Mouse (Mus musculus): Measurements from ENCODE around the gene Nprl2. TPM values are rescaled to one million over a fixed set of nuclear protein-coding genes. Genes with fewer than 3 reads are reported as not detected.

Nprl2 gene
- total and polyA plus RNA-seq, 3 experiments = 23.2 to 30.2 TPM; not detected in 1

DNA sequence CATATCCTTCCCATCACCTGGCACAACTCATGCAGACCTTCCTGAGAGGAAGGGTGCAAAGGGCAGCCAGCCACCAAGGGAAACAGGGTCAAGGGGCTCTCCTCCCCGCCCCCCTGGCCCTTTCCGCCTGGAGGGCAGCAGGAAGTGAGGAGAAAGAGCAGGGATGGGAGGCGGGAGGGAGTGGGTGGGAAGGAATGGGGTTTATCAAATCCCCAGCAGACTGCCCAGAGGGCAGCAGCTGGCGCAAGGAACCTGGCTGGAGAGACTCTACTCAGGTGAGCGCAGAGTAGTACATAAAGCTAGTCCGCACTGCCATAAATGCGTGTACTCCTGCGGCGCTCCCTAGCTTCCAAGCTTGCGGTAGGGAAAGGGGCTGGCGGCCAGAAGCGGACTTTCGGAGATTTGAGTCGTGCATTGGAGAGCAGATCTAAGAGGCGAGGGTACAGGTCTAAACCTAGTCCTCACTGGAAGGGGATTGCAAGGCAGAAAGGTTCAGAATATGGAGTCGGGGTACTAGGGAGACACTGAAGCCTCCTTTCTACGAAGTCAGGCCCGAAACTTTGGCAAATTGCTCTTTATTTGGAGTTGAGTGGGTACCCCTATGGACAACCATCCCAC is 25.8 kb downstream of the Nprl2 start, which contains the start of gene Hyal2:
TSS of gene Hyal2 (plus strand) at position 244 of the 618 bp plus-strand sequence.
- peak within 1 kb of the TSS; percentile 82 for H3K27ac ChIP-seq (ENCODE audit: control insufficient read depth, low read depth, low read length)
- H3K4me3 ChIP-seq (ENCODE audit: control insufficient read depth in 1 of 2, insufficient read depth in 1 of 2, low read depth in 2 of 2, low read length in 2 of 2) = peak within 1 kb of the TSS; percentile 54 to 76
- no peak for DNase-seq (ENCODE audit: low read depth, low spot score)
- no peaks in the 10 kb centered on the region for H3K27me3 ChIP-seq (ENCODE audit: control insufficient read depth in 1 of 2, insufficient read depth in 2 of 2, low read length in 2 of 2)
- H3K4me1 ChIP-seq (ENCODE audit: control insufficient read depth in 1 of 2, insufficient read depth in 2 of 2, low read length in 2 of 2) = peaks cover 9 to 49% of the 10 kb centered on the region in 2 experiments
- peaks cover 0 to 30% of the 10 kb centered on the region in 2 experiments; a peak in 2 of 4 replicates for H3K36me3 ChIP-seq (ENCODE audit: control insufficient read depth in 1 of 2, insufficient read depth in 2 of 2, low read length in 2 of 2)
- peaks cover 23% of the 10 kb centered on the region for H3K79me2 ChIP-seq (ENCODE audit: control insufficient read depth, insufficient read depth, low read length, poor library complexity)
- TF ChIP-seq TCF12 (IDR thresholded peaks at IDR 0.05; ENCODE audit: low read depth, low read length) (no peak), CHD1 (IDR thresholded peaks at IDR 0.05; ENCODE audit: low read depth, low read length) (no peak), ZKSCAN1 (IDR thresholded peaks at IDR 0.05; ENCODE audit: low read depth, low read length) (no peak), MEF2A (IDR thresholded peaks at IDR 0.05; ENCODE audit: extremely low read depth, insufficient replicate concordance, low read depth, low read length, poor library complexity, severe bottlenecking) (no peak), CTCF (IDR thresholded peaks at IDR 0.05 in 2 of 3, conservative IDR thresholded peaks at IDR 0.05 in 1 of 3; ENCODE audit: control insufficient read depth in 1 of 3, insufficient read depth in 1 of 3, low read depth in 2 of 3, low read length in 3 of 3, poor library complexity in 1 of 3, severe bottlenecking in 1 of 3) (no peak), KAT2A (conservative IDR thresholded peaks at IDR 0.05; ENCODE audit: low read depth, low read length) (no peak), NRF1 (IDR thresholded peaks at IDR 0.05; ENCODE audit: insufficient read depth, low read depth, low read length, poor library complexity, severe bottlenecking) (no peak), NELFE (IDR thresholded peaks at IDR 0.05; ENCODE audit: low read depth, low read length) (no peak), E2F4 (IDR thresholded peaks at IDR 0.05; ENCODE audit: borderline replicate concordance, low read depth, low read length) (no peak), MAZ (IDR thresholded peaks at IDR 0.05; ENCODE audit: low read depth, low read length) (no peak), MYB (IDR thresholded peaks at IDR 0.05; ENCODE audit: low read depth, low read length) (no peak)
- H3K9ac ChIP-seq (ENCODE audit: control insufficient read depth, low read depth, low read length, poor library complexity, severe bottlenecking) = peak within 1 kb of the TSS; percentile 77
- H3K9me3 ChIP-seq (replicated peaks; ENCODE audit: insufficient read depth, low read length) = no peaks in the 10 kb centered on the region

DNA sequence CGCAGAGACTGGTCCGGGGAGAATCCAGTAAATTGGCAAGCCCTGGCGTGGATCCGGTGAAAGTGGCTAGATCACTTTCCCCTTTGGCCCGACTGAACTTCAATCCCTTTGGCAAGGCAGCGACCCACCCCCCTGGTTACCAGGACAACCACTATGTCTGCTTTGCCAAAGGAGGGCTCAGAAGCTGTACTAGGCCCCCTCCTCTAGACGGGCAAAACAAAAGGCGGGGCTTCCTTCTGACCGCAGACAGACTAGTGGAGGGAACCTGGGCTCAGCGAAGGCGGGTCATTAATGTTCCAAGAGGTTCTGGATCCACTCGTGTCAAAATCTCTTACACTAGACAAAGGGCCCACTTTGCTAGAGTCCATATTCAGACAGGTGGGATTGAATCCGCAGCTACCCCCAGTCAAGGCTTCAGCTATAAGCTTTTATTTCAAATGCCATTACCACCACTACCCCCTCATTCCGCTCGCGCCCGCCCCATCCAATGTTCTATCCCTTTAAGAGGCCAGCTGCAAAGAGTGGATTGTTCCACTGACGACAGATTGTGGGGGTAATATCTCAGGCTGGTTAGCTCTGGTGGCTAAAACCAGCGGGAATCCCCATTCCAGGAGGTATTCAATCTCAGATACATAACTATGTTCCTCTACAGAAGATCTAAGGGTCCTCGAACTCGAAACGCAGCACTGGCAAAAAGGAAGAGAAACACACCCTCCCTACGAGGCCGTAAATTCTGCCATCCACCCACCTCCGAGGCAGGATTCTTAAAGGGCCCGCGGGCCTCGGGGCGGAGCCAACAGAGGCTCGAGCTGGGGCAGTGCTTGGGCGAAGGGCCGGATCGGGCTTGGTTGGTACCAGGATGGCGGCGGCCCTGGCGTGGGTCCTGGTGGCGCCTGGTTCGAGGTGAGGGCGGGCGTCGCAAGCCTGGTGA is 26.6 kb downstream of the Nprl2 start:
- peaks cover 0 to 32% of the 10 kb centered on the region in 2 experiments; a peak in 2 of 4 replicates for H3K36me3 ChIP-seq (ENCODE audit: control insufficient read depth in 1 of 2, insufficient read depth in 2 of 2, low read length in 2 of 2)
- H3K4me1 ChIP-seq (ENCODE audit: control insufficient read depth in 1 of 2, insufficient read depth in 2 of 2, low read length in 2 of 2) = peaks cover 9 to 50% of the 10 kb centered on the region in 2 experiments
- H3K79me2 ChIP-seq (ENCODE audit: control insufficient read depth, insufficient read depth, low read length, poor library complexity) = peaks cover 18% of the 10 kb centered on the region
- peak overlapping the region; percentile 72 to 76 for H3K4me3 ChIP-seq (ENCODE audit: control insufficient read depth in 1 of 2, insufficient read depth in 1 of 2, low read depth in 2 of 2, low read length in 2 of 2)
- H3K9me3 ChIP-seq (replicated peaks; ENCODE audit: insufficient read depth, low read length) = no peaks in the 10 kb centered on the region
- no peaks in the 10 kb centered on the region for H3K27me3 ChIP-seq (ENCODE audit: control insufficient read depth in 1 of 2, insufficient read depth in 2 of 2, low read length in 2 of 2)
- peak; percentile 93 for DNase-seq (ENCODE audit: low read depth, low spot score)
- peak overlapping the region; percentile 77 for H3K9ac ChIP-seq (ENCODE audit: control insufficient read depth, low read depth, low read length, poor library complexity, severe bottlenecking)
- H3K27ac ChIP-seq (ENCODE audit: control insufficient read depth, low read depth, low read length) = peak overlapping the region; percentile 82
- TF ChIP-seq MXI1 (IDR thresholded peaks at IDR 0.05; ENCODE audit: low read depth, low read length) (no peak), MAZ (IDR thresholded peaks at IDR 0.05; ENCODE audit: low read depth, low read length) (peak; percentile 50; the same call in 1 of the 2 replicates), TCF12 (IDR thresholded peaks at IDR 0.05; ENCODE audit: low read depth, low read length) (0 out of 2 replicates have a peak, but pooled peaks have one; percentile 3), TBP (IDR thresholded peaks at IDR 0.05; ENCODE audit: low read depth, low read length) (0 out of 2 replicates have a peak, but pooled peaks have one; percentile 24), NELFE (IDR thresholded peaks at IDR 0.05; ENCODE audit: low read depth, low read length) (peak; percentile 50; the same call in 1 of the 2 replicates), EP300 (IDR thresholded peaks at IDR 0.05; ENCODE audit: low read depth in 1 of 2, low read length in 2 of 2) (no peak), ELF1 (IDR thresholded peaks at IDR 0.05; ENCODE audit: low read depth, low read length) (no peak), BHLHE40 (IDR thresholded peaks at IDR 0.05; ENCODE audit: borderline replicate concordance, low read depth, low read length) (no peak), CHD2 (IDR thresholded peaks at IDR 0.05; ENCODE audit: low read length) (no peak), RAD21 (IDR thresholded peaks at IDR 0.05; ENCODE audit: low read depth, low read length) (no peak), GATA1 (IDR thresholded peaks at IDR 0.05; ENCODE audit: low read depth, low read length) (no peak), MAX (IDR thresholded peaks at IDR 0.05; ENCODE audit: low read length) (no peak), ZNF384 (IDR thresholded peaks at IDR 0.05; ENCODE audit: low read depth, low read length) (no peak), ZC3H11A (IDR thresholded peaks at IDR 0.05; ENCODE audit: low read depth, low read length) (no peak), POLR2A (IDR thresholded peaks at IDR 0.05; ENCODE audit: control insufficient read depth in 1 of 2, insufficient read depth in 1 of 2, low read depth in 1 of 2, low read length in 2 of 2, poor library complexity in 1 of 2) (peak; percentile 45 to 52; a peak in 1 of 4 replicates), MYC (IDR thresholded peaks at IDR 0.05; ENCODE audit: low read depth, low read length) (no peak), SIN3A (IDR thresholded peaks at IDR 0.05; ENCODE audit: low read length) (peak; percentile 99), ZKSCAN1 (IDR thresholded peaks at IDR 0.05; ENCODE audit: low read depth, low read length) (no peak), JUND (IDR thresholded peaks at IDR 0.05; ENCODE audit: low read depth, low read length) (no peak), MYB (IDR thresholded peaks at IDR 0.05; ENCODE audit: low read depth, low read length) (no peak), USF2 (IDR thresholded peaks at IDR 0.05; ENCODE audit: borderline replicate concordance in 1 of 2, insufficient read depth in 1 of 2, low read depth in 1 of 2, low read length in 2 of 2) (no peak)

Measured in MEL (cell line).